Mouse (Mus musculus): Measurements from ENCODE around the gene Abcg8. TPM values are rescaled to one million over a fixed set of nuclear protein-coding genes. Genes with fewer than 3 reads are reported as not detected.

Gene Abcg8
- polyA plus RNA-seq, 1 experiment from 2014 or later, result 0.38 TPM

DNA sequence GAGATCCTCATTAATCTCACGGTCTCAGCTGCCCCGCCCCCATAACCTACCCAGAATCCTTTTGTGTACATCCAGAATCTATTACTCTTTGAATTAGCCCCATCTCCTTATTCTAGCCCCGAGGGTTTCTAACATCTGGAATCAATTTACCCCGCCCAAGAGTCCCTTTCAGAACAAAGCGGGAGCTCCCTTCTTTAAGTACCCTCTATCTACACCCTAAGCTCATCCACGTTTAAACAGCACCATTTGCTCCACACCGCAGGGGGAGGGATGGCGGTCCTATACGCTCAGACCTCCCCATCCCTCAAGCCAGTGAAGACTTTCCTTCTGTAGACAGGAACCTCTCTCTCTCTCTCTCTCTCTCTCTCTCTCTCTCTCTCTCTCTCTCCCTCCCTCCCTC is 60.6 kb downstream of the Abcg8 start:
- no peak overlapping the region for H3K4me2 ChIP-seq (ENCODE audit: low read length)
- 58% methylated on average over 9 of the region's 9 CpGs for WGBS
- 0 out of 2 replicates have a peak, but pooled peaks cover 5% of the 10 kb centered on the region for H3K36me3 ChIP-seq (ENCODE audit: insufficient read depth, low read length)
- ATAC-seq (replicated peaks; ENCODE audit: low FRiP score, low read depth), result no peak
- no peak overlapping the region for H3K27ac ChIP-seq
- no peaks in the 10 kb centered on the region for H3K27me3 ChIP-seq (ENCODE audit: insufficient read depth, low read length)
- no peak overlapping the region for H3K9ac ChIP-seq (ENCODE audit: low read depth, low read length)
- H3K4me3 ChIP-seq (replicated peaks; ENCODE audit: low read depth, low read length), result no peak overlapping the region
- no peaks in the 10 kb centered on the region for H3K4me1 ChIP-seq (replicated peaks; ENCODE audit: insufficient read depth, low read length)
- no peak for DNase-seq (ENCODE audit: low spot score)
- H3K9me3 ChIP-seq (replicated peaks; ENCODE audit: low read length), result no peaks in the 10 kb centered on the region
- TF ChIP-seq CTCF (IDR thresholded peaks at IDR 0.05; ENCODE audit: low read depth), result no peak

- 85% methylated on average over 9 of the region's 9 CpGs for WGBS
- Histone ChIP-seq H3K4me1 (replicated peaks; ENCODE audit: insufficient read depth, low read length) (no peaks in the 10 kb centered on the region), H3K36me3 (ENCODE audit: insufficient read depth, low read length) (0 out of 2 replicates have a peak, but pooled peaks cover 5% of the 10 kb centered on the region), H3K4me3 (replicated peaks; ENCODE audit: low read depth, low read length) (no peak overlapping the region), H3K4me2 (ENCODE audit: low read length) (no peak overlapping the region), H3K27me3 (ENCODE audit: insufficient read depth, low read length) (no peaks in the 10 kb centered on the region), H3K27ac (no peak overlapping the region), H3K9me3 (replicated peaks; ENCODE audit: low read length) (no peaks in the 10 kb centered on the region), H3K9ac (ENCODE audit: low read depth, low read length) (no peak overlapping the region)
- TF ChIP-seq CTCF (IDR thresholded peaks at IDR 0.05; ENCODE audit: low read depth), result no peak
- ATAC-seq (replicated peaks; ENCODE audit: low FRiP score, low read depth) (no peak), DNase-seq (ENCODE audit: low spot score) (no peak)
Measured at GRCm38 (mm10) chr17:84738073-84738797, 62.1 kb downstream of the Abcg8 start.

GRCm38 (mm10) chr17:84744256-84744655 is 68.2 kb downstream of the Abcg8 start:
- Histone ChIP-seq H3K27ac (no peak overlapping the region), H3K4me1 (replicated peaks; ENCODE audit: insufficient read depth, low read length) (no peaks in the 10 kb centered on the region), H3K9ac (ENCODE audit: low read depth, low read length) (no peak overlapping the region), H3K27me3 (ENCODE audit: insufficient read depth, low read length) (no peaks in the 10 kb centered on the region), H3K4me3 (replicated peaks; ENCODE audit: low read depth, low read length) (no peak overlapping the region), H3K9me3 (replicated peaks; ENCODE audit: low read length) (no peaks in the 10 kb centered on the region), H3K4me2 (ENCODE audit: low read length) (no peak overlapping the region), H3K36me3 (ENCODE audit: insufficient read depth, low read length) (0 out of 2 replicates have a peak, but pooled peaks cover 4% of the 10 kb centered on the region)
- TF ChIP-seq CTCF (IDR thresholded peaks at IDR 0.05; ENCODE audit: low read depth), result no peak
- 80% methylated on average over 4 of the region's 4 CpGs for WGBS
- ATAC-seq (replicated peaks; ENCODE audit: low FRiP score, low read depth) (no peak), DNase-seq (ENCODE audit: low spot score) (no peak)

GRCm38 (mm10) chr17:84745001-84745400 is 68.9 kb downstream of the Abcg8 start:
- Histone ChIP-seq H3K9me3 (replicated peaks; ENCODE audit: low read length) (no peaks in the 10 kb centered on the region), H3K36me3 (ENCODE audit: insufficient read depth, low read length) (0 out of 2 replicates have a peak, but pooled peaks cover 5% of the 10 kb centered on the region), H3K9ac (ENCODE audit: low read depth, low read length) (no peak overlapping the region), H3K4me3 (replicated peaks; ENCODE audit: low read depth, low read length) (no peak overlapping the region), H3K27ac (no peak overlapping the region), H3K4me1 (replicated peaks; ENCODE audit: insufficient read depth, low read length) (no peaks in the 10 kb centered on the region), H3K27me3 (ENCODE audit: insufficient read depth, low read length) (no peaks in the 10 kb centered on the region), H3K4me2 (ENCODE audit: low read length) (no peak overlapping the region)
- no peak for TF ChIP-seq CTCF (IDR thresholded peaks at IDR 0.05; ENCODE audit: low read depth)
- ATAC-seq (replicated peaks; ENCODE audit: low FRiP score, low read depth) (no peak), DNase-seq (ENCODE audit: low spot score) (no peak)
- WGBS, result 65% methylated on average over 9 of the region's 9 CpGs

GRCm38 (mm10) chr17:84747212-84747611 is 71.1 kb downstream of the Abcg8 start:
- ATAC-seq (replicated peaks; ENCODE audit: low FRiP score, low read depth) (no peak), DNase-seq (ENCODE audit: low spot score) (no peak)
- Histone ChIP-seq H3K9ac (ENCODE audit: low read depth, low read length) (no peak overlapping the region), H3K4me2 (ENCODE audit: low read length) (no peak overlapping the region), H3K27ac (no peak overlapping the region), H3K4me3 (replicated peaks; ENCODE audit: low read depth, low read length) (no peak overlapping the region), H3K9me3 (replicated peaks; ENCODE audit: low read length) (no peaks in the 10 kb centered on the region), H3K27me3 (ENCODE audit: insufficient read depth, low read length) (no peaks in the 10 kb centered on the region), H3K4me1 (replicated peaks; ENCODE audit: insufficient read depth, low read length) (no peaks in the 10 kb centered on the region), H3K36me3 (ENCODE audit: insufficient read depth, low read length) (0 out of 2 replicates have a peak, but pooled peaks cover 11% of the 10 kb centered on the region)
- TF ChIP-seq CTCF (IDR thresholded peaks at IDR 0.05; ENCODE audit: low read depth), result no peak
- 68% methylated on average over 6 of the region's 6 CpGs for WGBS

DNA sequence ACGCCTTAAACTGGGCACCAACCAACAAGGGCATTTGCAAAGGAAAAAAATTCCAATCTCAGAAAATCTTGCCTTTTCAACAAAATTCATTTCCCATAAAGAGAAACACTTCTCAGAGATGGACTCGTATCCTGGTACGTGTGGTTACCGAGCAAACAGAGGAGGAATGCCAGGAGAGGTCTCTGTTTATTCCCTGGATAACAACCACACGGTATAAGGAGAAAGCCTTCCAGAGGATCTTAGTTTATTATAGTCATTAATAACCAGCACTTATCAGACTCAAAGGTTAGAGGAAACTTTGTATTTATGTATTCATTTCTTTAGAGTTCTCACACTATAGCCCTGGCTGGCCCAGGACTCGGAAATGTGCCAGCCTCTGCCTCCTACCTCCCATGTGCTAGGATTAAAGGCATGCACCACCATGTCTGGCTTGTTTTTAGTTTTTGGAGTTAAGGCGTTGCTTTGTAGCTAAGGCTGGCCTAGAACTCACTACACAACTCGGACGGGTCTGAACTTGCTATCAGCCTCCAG is 72.1 kb downstream of the Abcg8 start:
- H3K4me2 ChIP-seq (ENCODE audit: low read length), result no peak overlapping the region
- no peak for DNase-seq (ENCODE audit: low spot score)
- H3K4me1 ChIP-seq (replicated peaks; ENCODE audit: insufficient read depth, low read length), result no peaks in the 10 kb centered on the region
- no peak overlapping the region for H3K9ac ChIP-seq (ENCODE audit: low read depth, low read length)
- 94% methylated on average over 9 of the region's 9 CpGs for WGBS
- H3K36me3 ChIP-seq (ENCODE audit: insufficient read depth, low read length), result 0 out of 2 replicates have a peak, but pooled peaks cover 14% of the 10 kb centered on the region
- no peak overlapping the region for H3K27ac ChIP-seq
- TF ChIP-seq CTCF (IDR thresholded peaks at IDR 0.05; ENCODE audit: low read depth), result no peak
- H3K4me3 ChIP-seq (replicated peaks; ENCODE audit: low read depth, low read length), result no peak overlapping the region
- no peak for ATAC-seq (replicated peaks; ENCODE audit: low FRiP score, low read depth)
- no peaks in the 10 kb centered on the region for H3K27me3 ChIP-seq (ENCODE audit: insufficient read depth, low read length)
- H3K9me3 ChIP-seq (replicated peaks; ENCODE audit: low read length), result no peaks in the 10 kb centered on the region
